ENCODE assay signal across 20 mouse cellular contexts in the genomic region with DNA sequence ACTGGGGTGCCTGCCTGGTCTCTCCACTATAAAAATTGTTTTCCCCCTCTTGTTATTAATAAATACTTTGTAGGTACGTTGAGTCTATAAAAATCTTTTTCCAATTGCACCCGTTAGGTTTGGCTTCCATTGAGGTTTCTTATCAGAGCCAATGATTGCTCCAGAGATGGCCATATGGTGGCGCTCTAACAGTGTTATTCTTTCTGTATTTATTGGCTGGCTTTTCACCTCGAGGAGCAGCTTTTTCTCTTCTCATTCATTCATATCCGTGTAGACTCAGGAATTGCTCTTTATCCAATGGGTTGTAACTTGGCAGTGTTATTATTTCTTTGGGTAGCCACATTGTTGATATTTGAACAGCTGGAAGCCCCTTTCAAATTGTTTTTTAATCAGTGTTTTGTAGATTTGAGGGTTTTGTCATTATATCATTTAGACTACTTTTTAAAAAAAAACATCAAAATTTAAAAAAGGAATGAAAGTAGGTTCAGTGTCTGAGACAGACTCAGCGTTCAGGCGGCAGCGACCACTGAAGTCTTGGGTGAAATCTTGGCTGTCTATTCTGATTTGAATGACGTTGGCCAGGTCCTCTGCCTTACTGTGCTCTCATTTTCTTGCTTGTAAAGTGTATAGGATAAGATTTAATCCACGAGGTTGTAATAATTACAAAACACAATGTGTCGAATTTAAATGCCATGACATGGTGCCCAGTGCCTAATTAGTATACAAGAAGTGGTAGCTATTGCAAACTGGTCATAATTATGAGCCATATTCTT. TPM values are rescaled to one million over a fixed set of nuclear protein-coding genes. Genes with fewer than 3 reads are reported as not detected.
DNase-seq lines count a peak whose midpoint lies in the region; ATAC-seq and TF ChIP-seq lines count a peak whose summit lies in the region.
"Had no signal": no experiment of that assay in that cellular context is flagged by ENCODE, and none has a peak within 500 bp of the region (broad histone marks: within the 10 kb centered on the region; RNA-seq: fewer than 3 reads in every experiment).

No protein-coding gene starts in this region.

- no peak for ATAC-seq in forebrain, postnatal 0 days
- ATAC-seq in forebrain, embryonic 11.5 days (replicated peaks; ENCODE audit: low FRiP score): no peak
- ATAC-seq: activated CD4-positive, CD25-positive, alpha-beta regulatory T cell, adult 4 months; forebrain, embryonic 15.5 days; liver, postnatal 0 days; midbrain, embryonic 16.5 days had no signal

- WGBS in forebrain, postnatal 0 days: 42% methylated on average over 11 of the region's 11 CpGs
- WGBS in forebrain, embryonic 11.5 days: 66% methylated on average over 11 of the region's 11 CpGs
- WGBS in kidney, adult 2 months: 57% methylated on average over 11 of the region's 11 CpGs

- H3K27me3 ChIP-seq in forebrain, postnatal 0 days (ENCODE audit: insufficient read depth, low read length): no peaks in the 10 kb centered on the region
- H3K27me3 ChIP-seq in forebrain, embryonic 11.5 days (ENCODE audit: control insufficient read depth, insufficient read depth, low read length): no peaks in the 10 kb centered on the region
- no peaks in the 10 kb centered on the region; the same call in 1 of the 2 replicates for H3K27me3 ChIP-seq in kidney, adult 2 months (replicated peaks; ENCODE audit: control insufficient read depth, insufficient read depth, low read length)
- H3K27me3 ChIP-seq: embryonic facial prominence, embryonic 15.5 days; forebrain, embryonic 15.5 days; neural tube, embryonic 12.5 days had no signal

- no peak overlapping the region for H3K4me3 ChIP-seq in forebrain, postnatal 0 days (ENCODE audit: low read depth, low read length)
- H3K4me3 ChIP-seq in forebrain, embryonic 11.5 days (ENCODE audit: low read depth, low read length): no peak overlapping the region
- H3K4me3 ChIP-seq in kidney, adult 2 months (ENCODE audit: insufficient read depth, low read depth, low read length): no peak overlapping the region
- no peak overlapping the region for H3K4me3 ChIP-seq in ES-E14 (ENCODE audit: insufficient read depth in 1 of 2, low read depth in 1 of 2, low read length in 2 of 2, poor library complexity in 1 of 2, severe bottlenecking in 1 of 2)
- H3K4me3 ChIP-seq: embryonic facial prominence, embryonic 15.5 days; forebrain, embryonic 15.5 days; heart, embryonic 10.5 days; limb, embryonic 15.5 days; neural tube, embryonic 12.5 days had no signal

- in situ Hi-C loops in ES-E14 (cut with MboI; ENCODE audit: low sequenced_read_pairs in 2 of 2, unreplicated experiment in 2 of 2): loop anchor here (10.0 to 25.0 kb wide), 2 partner anchors 611 to 624 kb away; no protein-coding TSS in a partner anchor

- H3K36me3 ChIP-seq in forebrain, postnatal 0 days (ENCODE audit: insufficient read depth): no peaks in the 10 kb centered on the region
- no peaks in the 10 kb centered on the region for H3K36me3 ChIP-seq in forebrain, embryonic 11.5 days (ENCODE audit: control insufficient read depth, insufficient read depth, low read length)
- H3K36me3 ChIP-seq in kidney, adult 2 months (ENCODE audit: control insufficient read depth, insufficient read depth, low read length): no peaks in the 10 kb centered on the region
- H3K36me3 ChIP-seq in ES-E14 (ENCODE audit: control insufficient read depth, insufficient read depth, low read length, poor library complexity, severe bottlenecking): no peaks in the 10 kb centered on the region
- H3K36me3 ChIP-seq: embryonic facial prominence, embryonic 15.5 days; forebrain, embryonic 15.5 days; heart, embryonic 10.5 days; limb, embryonic 15.5 days; neural tube, embryonic 12.5 days had no signal

- TF ChIP-seq CTCF in forebrain, postnatal 0 days (IDR thresholded peaks at IDR 0.05; ENCODE audit: low read depth): peak; percentile 25; the same call in 1 of the 2 replicates
- TF ChIP-seq CTCF in kidney, adult 2 months (conservative IDR thresholded peaks at IDR 0.05; ENCODE audit: insufficient read depth, insufficient read length, low read depth, low read length): no peak

- no peaks in the 10 kb centered on the region for H3K9me3 ChIP-seq in forebrain, postnatal 0 days (ENCODE audit: low read length)
- H3K9me3 ChIP-seq in forebrain, embryonic 11.5 days (ENCODE audit: control insufficient read depth, low read length): no peaks in the 10 kb centered on the region
- H3K9me3 ChIP-seq in ES-E14 (ENCODE audit: control insufficient read depth, insufficient read depth, low read depth, low read length): no peaks in the 10 kb centered on the region
- H3K9me3 ChIP-seq: embryonic facial prominence, embryonic 15.5 days; forebrain, embryonic 15.5 days; heart, embryonic 10.5 days; limb, embryonic 15.5 days; neural tube, embryonic 12.5 days had no signal

- no peaks in the 10 kb centered on the region for H3K4me1 ChIP-seq in forebrain, postnatal 0 days (ENCODE audit: insufficient read depth)
- peaks cover 3% of the 10 kb centered on the region; the same call in 1 of the 2 replicates for H3K4me1 ChIP-seq in forebrain, embryonic 11.5 days (replicated peaks; ENCODE audit: control insufficient read depth, insufficient read depth, low read length)
- no peaks in the 10 kb centered on the region for H3K4me1 ChIP-seq in kidney, adult 2 months (ENCODE audit: control insufficient read depth, insufficient read depth, low read length)
- peaks cover 0 to 3% of the 10 kb centered on the region in 2 experiments; a peak in 1 of 4 replicates for H3K4me1 ChIP-seq in ES-E14 (ENCODE audit: control insufficient read depth in 2 of 2, insufficient read depth in 2 of 2, low read length in 2 of 2, poor library complexity in 1 of 2)
- H3K4me1 ChIP-seq: forebrain, embryonic 15.5 days had no signal

- peak; percentile 34 for DNase-seq in forebrain, postnatal 0 days
- no peak for DNase-seq in forebrain, embryonic 11.5 days (ENCODE audit: low spot score)
- DNase-seq in kidney, postnatal 4 days: peak; percentile 48 to 61
- DNase-seq in kidney, adult 2 months: no peak
- peak; percentile 22 for DNase-seq in 3T3-L1 (ENCODE audit: low read depth, low spot score)
- DNase-seq in ES-E14 (ENCODE audit: low read depth, low spot score): no peak
- DNase-seq in testis, postnatal 10 days (ENCODE audit: low spot score): no peak
- DNase-seq in spleen, postnatal 4 days (ENCODE audit: low spot score in 2 of 2): no peak
- DNase-seq: cerebellum, postnatal 36 days; gastrocnemius, postnatal 14 days; kidney, postnatal 36 days; layer of hippocampus, postnatal 36 days; liver, postnatal 0 days had no signal

- no peak overlapping the region for H3K4me2 ChIP-seq in forebrain, postnatal 0 days (ENCODE audit: low read depth)
- H3K4me2 ChIP-seq in forebrain, embryonic 11.5 days (ENCODE audit: low read depth, low read length, severe bottlenecking): no peak overlapping the region
- H3K4me2 ChIP-seq: embryonic facial prominence, embryonic 15.5 days; forebrain, embryonic 15.5 days; limb, embryonic 15.5 days; neural tube, embryonic 12.5 days had no signal

- no peak overlapping the region for H3K9ac ChIP-seq in forebrain, postnatal 0 days
- H3K9ac ChIP-seq in forebrain, embryonic 11.5 days (ENCODE audit: low read length): no peak overlapping the region
- no peak overlapping the region for H3K9ac ChIP-seq in ES-E14 (ENCODE audit: insufficient read depth, low read depth, low read length, poor library complexity, severe bottlenecking)
- H3K9ac ChIP-seq: embryonic facial prominence, embryonic 15.5 days; forebrain, embryonic 15.5 days; limb, embryonic 15.5 days; liver, postnatal 0 days; neural tube, embryonic 12.5 days had no signal

- TF ChIP-seq POLR2A in kidney, adult 2 months (IDR thresholded peaks at IDR 0.05; ENCODE audit: low read depth, low read length): no peak

- H3K27ac ChIP-seq in forebrain, postnatal 0 days (ENCODE audit: low read depth, low read length): no peak overlapping the region
- H3K27ac ChIP-seq in forebrain, embryonic 11.5 days (ENCODE audit: low read depth, low read length): no peak overlapping the region
- H3K27ac ChIP-seq in kidney, adult 2 months (ENCODE audit: insufficient read depth, low read depth, low read length): no peak overlapping the region
- no peak overlapping the region for H3K27ac ChIP-seq in ES-E14 (ENCODE audit: insufficient read depth, low read depth, low read length, poor library complexity, severe bottlenecking)
- H3K27ac ChIP-seq: embryonic facial prominence, embryonic 15.5 days; forebrain, embryonic 15.5 days; heart, embryonic 10.5 days; limb, embryonic 15.5 days; neural tube, embryonic 12.5 days had no signal

TF ChIP-seq in ES-E14, 5 proteins besides CTCF, POLR2A, EP300 and RAD21:
- TF ChIP-seq ZC3H11A (IDR thresholded peaks at IDR 0.05; ENCODE audit: borderline replicate concordance, low read depth, low read length) (0 out of 2 replicates have a peak, but pooled peaks have one; percentile 6), MAFK (IDR thresholded peaks at IDR 0.05; ENCODE audit: insufficient read depth, low read depth, low read length) (no peak), HCFC1 (IDR thresholded peaks at IDR 0.05; ENCODE audit: borderline replicate concordance, insufficient read depth, low read length) (no peak), ZNF384 (IDR thresholded peaks at IDR 0.05; ENCODE audit: low read depth, low read length) (no peak), CHD2 (IDR thresholded peaks at IDR 0.05; ENCODE audit: low read depth, low read length) (no peak)

RNA-seq across cellular contexts. Expression of a gene that starts 24.2 kb away (rescaled TPM):
- 22.1 and 23.8 TPM in 2 replicates for total RNA-seq in forebrain, postnatal 0 days (2014; rRNA removed)
- 42.1 and 46.7 TPM in 2 replicates for polyA plus RNA-seq in forebrain, postnatal 0 days (2015; fragmentation: Nextera tagmentation; extraction: Ambion mirVana)
- 57.6 and 59.0 TPM in 2 replicates for polyA plus RNA-seq in forebrain, embryonic 11.5 days (2014; fragmentation: Nextera tagmentation; extraction: Ambion mirVana)
- 5.9 and 9.5 TPM in 2 replicates for polyA plus RNA-seq in kidney, adult 2 months (2012; rRNA removed)
- 53.6 and 71.9 TPM in 2 replicates for total RNA-seq in ES-E14 (2012; rRNA removed)

RNA-seq across cellular contexts. Expression of a gene that starts 49.2 kb away (rescaled TPM):
- total RNA-seq in forebrain, postnatal 0 days (2014; rRNA removed): 0.08 and 0.33 TPM in 2 replicates
- polyA plus RNA-seq in forebrain, postnatal 0 days (2015; fragmentation: Nextera tagmentation; extraction: Ambion mirVana): 0.13 and 0.28 TPM in 2 replicates
- 0.33 and 0.49 TPM in 2 replicates for polyA plus RNA-seq in forebrain, embryonic 11.5 days (2014; fragmentation: Nextera tagmentation; extraction: Ambion mirVana)
- 1.5 and 2.1 TPM in 2 replicates for polyA plus RNA-seq in kidney, adult 2 months (2012; rRNA removed)
- total RNA-seq in ES-E14 (2012; rRNA removed): 15.1 and 19.8 TPM in 2 replicates

RNA-seq across cellular contexts. Expression of a gene that starts 49.7 kb away (rescaled TPM):
- total RNA-seq in forebrain, postnatal 0 days (2014; rRNA removed): 32.2 and 40.4 TPM in 2 replicates
- polyA plus RNA-seq in forebrain, postnatal 0 days (2015; fragmentation: Nextera tagmentation; extraction: Ambion mirVana): 100 and 115 TPM in 2 replicates
- polyA plus RNA-seq in forebrain, embryonic 11.5 days (2014; fragmentation: Nextera tagmentation; extraction: Ambion mirVana): 74.0 and 77.6 TPM in 2 replicates
- polyA plus RNA-seq in kidney, adult 2 months (2012; rRNA removed): 1,062 and 1,273 TPM in 2 replicates
- total RNA-seq in ES-E14 (2012; rRNA removed): 116 and 125 TPM in 2 replicates

Comparison
In these comparisons a context has a peak if more than half of its experiments do, and no peak if none do; other contexts are left out.
1. DNase-seq: peak in forebrain, postnatal 0 days (single experiment), kidney, postnatal 4 days (2 of 2) and 3T3-L1 (single experiment); none in forebrain, embryonic 11.5 days (single experiment), kidney, adult 2 months (single experiment), ES-E14 (single experiment), testis, postnatal 10 days (single experiment) and spleen, postnatal 4 days (0 of 2).